Mouse (Mus musculus): ENCODE measurements around the gene Dach1.

GRCm38 (mm10) chr14:97945471-97945870 is 224.1 kb downstream of the Dach1 start:
- TF ChIP-seq CTCF (IDR thresholded peaks at IDR 0.05; ENCODE audit: low read depth, low read length) (no peak), POLR2A (IDR thresholded peaks at IDR 0.05; ENCODE audit: insufficient read depth, low read length) (no peak)

Measured in ES-Bruce4 (cell line).